Mouse (Mus musculus) gastrocnemius, adult 8-10 months (tissue): ENCODE measurements around the gene Caln1. TPM values are rescaled to one million over a fixed set of nuclear protein-coding genes. Genes with fewer than 3 reads are reported as not detected.

Experiments
- total RNA-seq, 4 experiments: library from RNA; stranded (reverse); gene quantifications; 2 replicates each; pipeline ENCODE4 v1.2.4; 2022

Caln1 gene
- total RNA-seq, 4 experiments from 2014 or later = 0.02 to 0.05 TPM; not detected in 2

Other genes with a start within 250 kb of the Caln1 start
- 1 to 10 TPM; 2.0 to 4.1 (median 3.5) TPM for gene Kctd7, start 224.6 kb upstream of the Caln1 start, total RNA-seq
- 100 to 1,000 TPM in 3 of 4 experiments, 10 to 100 TPM in 1; 94.6 to 134 (median 116) TPM for gene Rabgef1, start 197.7 kb upstream of the Caln1 start, total RNA-seq
- gene Tmem248, start 152.4 kb upstream of the Caln1 start, total RNA-seq = 10 to 100 TPM; 52.7 to 61.0 (median 55.8) TPM
- gene Sbds, start 113.9 kb upstream of the Caln1 start, total RNA-seq = 10 to 100 TPM; 26.8 to 34.1 (median 28.8) TPM
- 10 to 100 TPM in 2 of 4 experiments, 1 to 10 TPM in 2; 9.6 to 13.8 (median 11.3) TPM for gene Tyw1, start 113.8 kb upstream of the Caln1 start, total RNA-seq
- not detected for gene A330070K13Rik, start 15.2 kb downstream of the Caln1 start, total RNA-seq